Mouse (Mus musculus) intestine, embryonic 16.5 days (tissue): ENCODE measurements around the gene Prelid1. TPM values are rescaled to one million over a fixed set of nuclear protein-coding genes. Genes with fewer than 3 reads are reported as not detected.
A peak's percentile ranks its signal among the peaks of the same experiment; 100 is the strongest.

ENCODE experiments used
- ATAC-seq: fragments of 200-750 bp; cut with Nextera tagmentation; 2 replicates; pipeline ENCODE4 v1.8.0; 2017; ENCODE audit warnings: moderate TSS enrichment, moderate library complexity
- H3K27ac ChIP-seq: fragments of 300-500 bp; sonication (generic); 2 replicates; pipeline ENCODE4 v1.5.1; 2014; ENCODE audit warnings: mild to moderate bottlenecking, low read length
- H3K27me3 ChIP-seq: fragments of 300-500 bp; sonication (generic); replicated peaks from 2 replicates; pipeline ENCODE4 v1.6.1; 2014; ENCODE audit warnings: low read length, control low read depth, mixed read lengths; ENCODE audit not compliant: control insufficient read depth, insufficient read depth
- H3K36me3 ChIP-seq: fragments of 300-500 bp; sonication (generic); 2 replicates; pipeline ENCODE4 v1.6.1; 2014; ENCODE audit warnings: low read length, control low read depth; ENCODE audit not compliant: control insufficient read depth, insufficient read depth
- H3K4me1 ChIP-seq: fragments of 300-500 bp; sonication (generic); 2 replicates; pipeline ENCODE4 v1.6.1; 2014; ENCODE audit warnings: low read length, control low read depth, mixed read lengths; ENCODE audit not compliant: control insufficient read depth, insufficient read depth
- H3K4me2 ChIP-seq: fragments of 300-500 bp; sonication (generic); 2 replicates; pipeline ENCODE4 v1.6.1; 2014; ENCODE audit warnings: low read depth, low read length, control low read depth
- H3K4me3 ChIP-seq: fragments of 300-500 bp; sonication (generic); 2 replicates; pipeline ENCODE4 v1.5.1; 2014; ENCODE audit warnings: mild to moderate bottlenecking, low read length
- H3K9ac ChIP-seq: fragments of 300-500 bp; sonication (generic); 2 replicates; pipeline ENCODE4 v1.6.1; 2014; ENCODE audit warnings: low read depth, low read length
- H3K9me3 ChIP-seq: fragments of 300-500 bp; sonication (generic); 2 replicates; pipeline ENCODE4 v1.6.1; 2016; ENCODE audit warnings: low read length, control low read depth; ENCODE audit not compliant: control insufficient read depth
- WGBS: fragments of 180-500 bp; shearing (Covaris S2); extraction: QIAGEN DNeasy Blood & Tissue Kit; methylation state at CpG from one replicate; pipeline ENCODE4 v1.1.7; 2014; 5-methylcytosine and 5-hydroxymethylcytosine counted together
- polyA plus RNA-seq: library from polyadenylated mRNA; unstranded; fragments of >200 nt; fragmentation: Nextera tagmentation; extraction: Ambion mirVana; gene quantifications from 2 replicates; pipeline ENCODE4 v1.2.1, GENCODE M21; 2015

The Prelid1 gene
- polyA plus RNA-seq, 1 experiment from 2014 or later: 676 TPM

- no peak overlapping the region for H3K9ac ChIP-seq
- WGBS: 82% methylated on average over 7 of the region's 7 CpGs
- H3K27ac ChIP-seq: no peak overlapping the region
Measured at GRCm38 (mm10) chr13:55344286-55344685, 24.0 kb downstream of the Prelid1 start.

DNA sequence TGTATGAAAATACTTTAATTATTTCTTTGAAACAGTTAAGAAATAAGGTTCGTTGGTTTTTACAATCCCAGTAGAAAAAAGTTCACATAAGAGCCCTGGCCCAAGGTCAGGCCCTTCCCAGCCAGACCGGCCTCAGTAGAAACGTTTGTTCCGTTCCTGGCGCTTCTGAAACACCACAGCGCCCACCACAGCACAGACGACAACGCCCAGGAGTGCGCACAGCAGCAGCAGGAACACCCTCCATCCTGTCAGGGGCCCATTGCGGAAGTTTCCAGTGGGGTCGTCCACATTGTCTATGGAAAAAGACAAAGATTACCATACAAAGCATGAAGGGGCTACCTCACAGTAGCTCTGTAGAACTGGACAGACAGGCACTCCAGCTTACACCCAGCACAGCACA is 26.4 kb downstream of the Prelid1 start:
- Histone ChIP-seq H3K4me1 (no peaks in the 10 kb centered on the region), H3K27me3 (no peaks in the 10 kb centered on the region), H3K4me2 (no peak overlapping the region), H3K9ac (no peak overlapping the region), H3K4me3 (no peak overlapping the region), H3K27ac (no peak overlapping the region), H3K36me3 (peaks cover 46% of the 10 kb centered on the region), H3K9me3 (no peaks in the 10 kb centered on the region)
- WGBS: 83% methylated on average over 11 of the region's 11 CpGs
- no peak for ATAC-seq

More at GRCm38 (mm10) chr13:55344286-55344685, 24.0 kb downstream of the Prelid1 start:
- Histone ChIP-seq H3K9me3 (no peaks in the 10 kb centered on the region), H3K36me3 (peaks cover 34% of the 10 kb centered on the region), H3K4me2 (no peak overlapping the region), H3K4me3 (no peak overlapping the region), H3K27me3 (no peaks in the 10 kb centered on the region), H3K4me1 (no peaks in the 10 kb centered on the region)
- ATAC-seq: no peak

DNA sequence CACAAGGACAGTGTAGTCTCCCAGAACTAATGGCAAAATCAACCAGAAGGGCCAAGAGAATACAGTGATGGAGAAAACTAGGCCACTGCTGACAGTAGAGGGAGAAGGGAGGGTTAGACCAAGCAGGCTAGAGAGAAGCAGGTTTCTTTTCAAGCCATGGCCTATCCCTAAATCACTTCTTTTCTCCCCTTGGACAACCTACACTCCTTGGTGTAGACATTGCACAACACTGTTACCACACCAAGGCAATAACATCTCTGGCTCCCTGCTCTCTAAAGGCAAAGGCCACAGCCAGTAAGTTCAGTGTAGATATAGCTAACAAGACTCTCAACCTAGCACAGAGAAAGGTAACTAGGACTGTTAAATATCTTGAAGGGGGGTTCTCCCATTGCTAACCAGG is 40.8 kb downstream of the Prelid1 start:
- Histone ChIP-seq H3K27me3 (no peaks in the 10 kb centered on the region), H3K4me3 (peak overlapping the region; percentile 84), H3K36me3 (peaks cover 9% of the 10 kb centered on the region; the same call in 1 of the 2 replicates), H3K4me1 (peaks cover 11% of the 10 kb centered on the region), H3K9ac (peak overlapping the region; percentile 89), H3K27ac (no peak overlapping the region), H3K4me2 (peak overlapping the region; percentile 77), H3K9me3 (no peaks in the 10 kb centered on the region)
- ATAC-seq: no peak

DNA sequence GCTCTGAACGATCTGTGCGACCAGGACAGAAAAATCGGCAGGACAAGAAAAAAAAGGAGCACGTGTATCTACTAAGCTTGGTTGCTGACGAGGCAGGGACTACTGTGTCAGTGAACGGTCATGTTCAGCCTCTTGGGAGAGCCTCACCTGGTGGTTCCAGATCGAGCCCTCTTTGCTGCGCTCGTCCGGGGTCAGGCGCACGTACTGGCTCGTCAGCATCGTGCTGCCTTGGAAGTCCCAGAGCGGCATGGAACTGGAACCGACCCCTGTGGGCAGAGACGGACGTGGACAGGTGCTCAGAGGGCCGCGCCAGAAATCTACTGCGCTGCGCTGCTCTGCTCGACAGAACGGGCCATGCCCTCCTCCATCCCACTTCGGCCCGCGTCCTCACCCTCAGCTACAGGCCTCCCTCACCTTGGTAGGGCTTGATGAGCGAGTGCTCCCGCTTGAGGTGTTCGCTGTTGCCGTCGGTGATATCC is 41.7 kb downstream of the Prelid1 start:
- H3K9ac ChIP-seq: peak overlapping the region; percentile 89
- peak overlapping the region; percentile 84 for H3K4me3 ChIP-seq
- 1% methylated on average over 32 of the region's 32 CpGs for WGBS
- H3K9me3 ChIP-seq: no peaks in the 10 kb centered on the region
- no peaks in the 10 kb centered on the region for H3K27me3 ChIP-seq
- peak overlapping the region; percentile 95 for H3K27ac ChIP-seq
- peak overlapping the region; percentile 77 for H3K4me2 ChIP-seq
- H3K36me3 ChIP-seq: 0 out of 2 replicates have a peak, but pooled peaks cover 7% of the 10 kb centered on the region
- peak; percentile 39 for ATAC-seq
- H3K4me1 ChIP-seq: peaks cover 11% of the 10 kb centered on the region

DNA sequence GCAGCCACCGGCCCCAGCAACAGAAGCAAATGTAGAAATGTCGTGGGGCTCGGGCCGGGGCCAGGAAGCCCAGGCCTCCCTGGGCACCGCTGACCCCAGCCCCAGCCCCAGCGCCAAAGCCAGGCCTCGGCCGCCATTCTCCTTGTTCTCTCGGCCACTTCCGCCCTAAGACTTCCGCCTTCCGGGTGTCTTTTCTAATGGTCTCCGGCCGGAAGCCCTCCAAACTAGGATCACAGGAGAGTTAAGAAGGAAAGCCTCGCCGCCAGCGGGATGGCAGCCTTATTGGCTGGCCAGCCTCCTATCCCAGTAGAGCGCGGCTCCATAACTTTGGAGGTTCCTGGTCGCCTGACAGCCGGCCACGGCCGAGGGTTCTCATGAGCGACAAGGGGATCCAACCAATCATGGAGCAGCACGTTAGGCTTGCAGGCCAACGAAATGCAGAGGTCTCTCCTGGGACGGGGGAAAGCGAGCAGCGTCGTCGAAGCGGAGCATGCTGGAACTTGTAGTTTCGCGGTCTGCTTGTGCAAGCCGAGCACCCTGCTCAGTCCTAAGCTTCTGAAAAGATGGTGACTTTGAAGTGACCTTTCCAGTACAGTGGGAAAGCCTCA is 42.3 kb downstream of the Prelid1 start, which contains the start of gene Lman2:
Gene Lman2 (minus strand): TSS at position 331 of the 608 bp plus-strand sequence.
- Histone ChIP-seq H3K4me1 (peaks cover 11% of the 10 kb centered on the region), H3K36me3 (0 out of 2 replicates have a peak, but pooled peaks cover 5% of the 10 kb centered on the region), H3K9ac (peak within 1 kb of the TSS; percentile 89), H3K27me3 (no peaks in the 10 kb centered on the region), H3K4me2 (peak within 1 kb of the TSS; percentile 77), H3K27ac (peak within 1 kb of the TSS; percentile 95), H3K9me3 (no peaks in the 10 kb centered on the region), H3K4me3 (peak within 1 kb of the TSS; percentile 84)
- under 1% methylated on average over 35 of the region's 35 CpGs for WGBS
- ATAC-seq: peak; percentile 98

- H3K4me1 ChIP-seq: no peaks in the 10 kb centered on the region; the same call in 1 of the 2 replicates
- 75% methylated on average over 7 of the region's 7 CpGs for WGBS
- no peaks in the 10 kb centered on the region for H3K36me3 ChIP-seq
- H3K27me3 ChIP-seq: no peaks in the 10 kb centered on the region; the same call in 1 of the 2 replicates
- no peak overlapping the region for H3K27ac ChIP-seq
- no peak overlapping the region for H3K4me3 ChIP-seq
- H3K9me3 ChIP-seq: no peaks in the 10 kb centered on the region
- no peak overlapping the region for H3K4me2 ChIP-seq
- H3K9ac ChIP-seq: no peak overlapping the region
- ATAC-seq: no peak
Measured at GRCm38 (mm10) chr13:55368401-55368800, 48.1 kb downstream of the Prelid1 start.

- Histone ChIP-seq H3K4me3 (0 out of 2 replicates have a peak within 1 kb of the TSS, but pooled peaks have one; percentile 0), H3K36me3 (no peaks in the 10 kb centered on the region), H3K4me2 (no peak within 1 kb of the TSS), H3K27ac (no peak within 1 kb of the TSS), H3K9me3 (no peaks in the 10 kb centered on the region), H3K9ac (0 out of 2 replicates have a peak within 1 kb of the TSS, but pooled peaks have one; percentile 5), H3K27me3 (no peaks in the 10 kb centered on the region; the same call in 1 of the 2 replicates), H3K4me1 (peaks cover 4% of the 10 kb centered on the region)
- WGBS: 50% methylated on average over 13 of the region's 13 CpGs
- ATAC-seq: no peak
Measured at GRCm38 (mm10) chr13:55369531-55370114, 49.3 kb downstream of the Prelid1 start, which contains the start of gene Rgs14. Gene Rgs14 (plus strand): TSS chr13:55369732.

GRCm38 (mm10) chr13:55370234-55370633 is 49.9 kb downstream of the Prelid1 start:
- 0 out of 2 replicates have a peak overlapping the region, but pooled peaks have one; percentile 0 for H3K4me3 ChIP-seq
- peaks cover 8% of the 10 kb centered on the region for H3K4me1 ChIP-seq
- no peaks in the 10 kb centered on the region; the same call in none of the 2 replicates for H3K27me3 ChIP-seq
- no peak overlapping the region for H3K9ac ChIP-seq
- ATAC-seq: no peak
- H3K27ac ChIP-seq: no peak overlapping the region
- WGBS: 59% methylated on average over 3 of the region's 3 CpGs
- H3K36me3 ChIP-seq: no peaks in the 10 kb centered on the region
- no peaks in the 10 kb centered on the region for H3K9me3 ChIP-seq
- no peak overlapping the region for H3K4me2 ChIP-seq

DNA sequence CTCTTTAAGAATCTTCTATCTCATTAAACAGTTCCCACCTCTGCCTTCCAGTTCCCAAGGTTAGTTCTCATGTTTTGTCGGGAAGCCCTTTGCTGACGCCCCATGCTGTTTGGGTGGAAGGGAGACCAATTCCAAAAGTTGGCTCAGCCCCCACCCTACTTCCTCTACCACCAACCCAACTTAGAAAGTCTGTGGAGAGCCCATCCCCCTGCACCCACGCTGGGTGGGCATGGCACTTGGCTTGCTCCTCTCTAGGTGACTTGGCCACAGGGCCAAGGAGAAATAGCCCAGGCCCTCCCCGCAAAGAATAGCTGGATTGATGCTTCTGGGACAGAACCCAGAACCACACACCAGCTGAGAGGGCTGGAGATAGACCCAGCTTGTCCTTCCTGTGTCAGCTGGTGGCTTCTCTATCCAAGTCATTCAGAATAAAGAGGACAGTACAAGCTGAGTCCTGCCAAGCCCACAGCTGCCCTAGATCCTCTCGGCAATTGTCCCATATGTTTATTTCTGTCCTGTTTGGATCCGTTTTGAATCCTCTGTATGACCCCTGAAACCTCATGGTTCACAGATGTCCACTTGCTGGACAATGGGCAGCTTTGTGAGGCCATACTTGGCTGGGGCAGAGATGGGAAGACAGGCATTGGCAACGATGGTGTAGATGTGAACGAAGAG is 50.8 kb downstream of the Prelid1 start:
- Histone ChIP-seq H3K4me1 (peaks cover 8% of the 10 kb centered on the region), H3K4me2 (no peak overlapping the region), H3K27me3 (no peaks in the 10 kb centered on the region; the same call in none of the 2 replicates), H3K36me3 (no peaks in the 10 kb centered on the region), H3K9ac (no peak overlapping the region), H3K9me3 (no peaks in the 10 kb centered on the region), H3K27ac (no peak overlapping the region), H3K4me3 (no peak overlapping the region)
- ATAC-seq: no peak
- 64% methylated on average over 8 of the region's 8 CpGs for WGBS
